Mouse (Mus musculus) neural tube, embryonic 11.5 days (tissue): ENCODE data around the gene Tle6. TPM values are rescaled to one million over a fixed set of nuclear protein-coding genes. Genes with fewer than 3 reads are reported as not detected.

Source experiments
- ATAC-seq: fragments of 200-750 bp; cut with Nextera tagmentation; 2 replicates; pipeline ENCODE4 v1.8.0; 2017; ENCODE audit warnings: moderate number of reproducible peaks, mild to moderate bottlenecking, moderate TSS enrichment, moderate library complexity; ENCODE audit not compliant: insufficient read depth, low FRiP score, low TSS enrichment
- DNase-seq: peaks from one replicate; pipeline ENCODE4 v3.0.0-alpha.2; 2015; ENCODE audit warnings: low spot score
- H3K27ac ChIP-seq: fragments of 300-500 bp; sonication (generic); 2 replicates; pipeline ENCODE4 v1.5.1; 2014; ENCODE audit warnings: low read depth, mild to moderate bottlenecking, low read length
- H3K27me3 ChIP-seq: fragments of 300-500 bp; sonication (generic); 2 replicates; pipeline ENCODE4 v1.6.1; 2014; ENCODE audit warnings: mild to moderate bottlenecking, low read length, mixed read lengths; ENCODE audit not compliant: control insufficient read depth, insufficient read depth
- H3K36me3 ChIP-seq: fragments of 300-500 bp; sonication (generic); 2 replicates; pipeline ENCODE4 v1.6.1; 2014; ENCODE audit warnings: mild to moderate bottlenecking, low read length, moderate library complexity, mixed read lengths; ENCODE audit not compliant: control insufficient read depth, insufficient read depth
- H3K4me1 ChIP-seq: fragments of 300-500 bp; sonication (generic); 2 replicates; pipeline ENCODE4 v1.6.1; 2014; ENCODE audit warnings: low read length, mixed read lengths; ENCODE audit not compliant: control insufficient read depth, insufficient read depth
- H3K4me2 ChIP-seq: fragments of 300-500 bp; sonication (generic); 2 replicates; pipeline ENCODE4 v1.6.1; 2014; ENCODE audit warnings: low read depth, mild to moderate bottlenecking, moderate library complexity
- H3K4me3 ChIP-seq: fragments of 300-500 bp; sonication (generic); 2 replicates; pipeline ENCODE4 v1.5.1; 2014; ENCODE audit warnings: low read depth, low read length
- H3K9ac ChIP-seq: fragments of 300-500 bp; sonication (generic); 2 replicates; pipeline ENCODE4 v1.6.1; 2014; ENCODE audit warnings: mild to moderate bottlenecking, low read length
- H3K9me3 ChIP-seq: fragments of 300-500 bp; sonication (generic); 2 replicates; pipeline ENCODE4 v1.6.1; 2016; ENCODE audit warnings: low read length; ENCODE audit not compliant: control insufficient read depth
- WGBS: fragments of 180-500 bp; shearing (Covaris S2); extraction: QIAGEN DNeasy Blood & Tissue Kit; methylation state at CpG from one replicate; pipeline ENCODE4 v1.1.7; 2014; 5-methylcytosine and 5-hydroxymethylcytosine counted together
- polyA plus RNA-seq: library from polyadenylated mRNA; unstranded; fragments of >200 nt; fragmentation: Nextera tagmentation; extraction: Ambion mirVana; gene quantifications from 2 replicates; pipeline ENCODE4 v1.2.1, GENCODE M21; 2014

The Tle6 gene
- polyA plus RNA-seq, 1 experiment from 2014 or later: 6.4 TPM

DNA sequence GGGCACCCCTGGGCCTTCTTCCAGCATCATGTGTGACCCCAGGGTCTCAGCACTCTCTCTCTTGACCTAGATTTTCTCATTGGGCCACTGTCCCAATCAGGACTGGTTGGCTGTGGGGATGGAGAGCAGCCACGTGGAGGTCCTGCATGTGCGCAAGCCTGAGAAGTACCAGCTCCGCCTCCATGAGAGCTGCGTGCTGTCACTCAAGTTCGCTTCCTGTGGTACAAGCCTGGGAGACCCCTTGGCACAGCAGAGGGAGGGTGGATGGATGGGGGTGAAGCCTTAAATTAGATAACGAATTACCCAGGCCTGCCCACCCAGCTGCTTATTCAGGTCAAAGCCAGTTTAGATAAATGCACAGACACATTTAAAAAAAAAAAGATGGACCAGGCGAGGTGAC lies 12.1 kb downstream of the Tle6 start:
- DNase-seq: no peak
- no peak for ATAC-seq
- Histone ChIP-seq H3K4me3 (no peak overlapping the region), H3K4me2 (no peak overlapping the region), H3K27ac (no peak overlapping the region), H3K27me3 (peaks cover 11% of the 10 kb centered on the region; the same call in 1 of the 2 replicates), H3K4me1 (no peaks in the 10 kb centered on the region), H3K9me3 (no peaks in the 10 kb centered on the region), H3K9ac (no peak overlapping the region), H3K36me3 (no peaks in the 10 kb centered on the region)
- 66% methylated on average over 7 of the region's 7 CpGs for WGBS

GRCm38 (mm10) chr10:81583347-81583746 lies 17.5 kb downstream of the Tle6 start:
- DNase-seq (no peak), ATAC-seq (no peak)
- Histone ChIP-seq H3K36me3 (no peaks in the 10 kb centered on the region), H3K27ac (no peak overlapping the region), H3K27me3 (peaks cover 12% of the 10 kb centered on the region; the same call in 1 of the 2 replicates), H3K4me2 (no peak overlapping the region), H3K4me3 (no peak overlapping the region), H3K9me3 (no peaks in the 10 kb centered on the region), H3K4me1 (no peaks in the 10 kb centered on the region), H3K9ac (no peak overlapping the region)
- 47% methylated on average over 6 of the region's 6 CpGs for WGBS

DNA sequence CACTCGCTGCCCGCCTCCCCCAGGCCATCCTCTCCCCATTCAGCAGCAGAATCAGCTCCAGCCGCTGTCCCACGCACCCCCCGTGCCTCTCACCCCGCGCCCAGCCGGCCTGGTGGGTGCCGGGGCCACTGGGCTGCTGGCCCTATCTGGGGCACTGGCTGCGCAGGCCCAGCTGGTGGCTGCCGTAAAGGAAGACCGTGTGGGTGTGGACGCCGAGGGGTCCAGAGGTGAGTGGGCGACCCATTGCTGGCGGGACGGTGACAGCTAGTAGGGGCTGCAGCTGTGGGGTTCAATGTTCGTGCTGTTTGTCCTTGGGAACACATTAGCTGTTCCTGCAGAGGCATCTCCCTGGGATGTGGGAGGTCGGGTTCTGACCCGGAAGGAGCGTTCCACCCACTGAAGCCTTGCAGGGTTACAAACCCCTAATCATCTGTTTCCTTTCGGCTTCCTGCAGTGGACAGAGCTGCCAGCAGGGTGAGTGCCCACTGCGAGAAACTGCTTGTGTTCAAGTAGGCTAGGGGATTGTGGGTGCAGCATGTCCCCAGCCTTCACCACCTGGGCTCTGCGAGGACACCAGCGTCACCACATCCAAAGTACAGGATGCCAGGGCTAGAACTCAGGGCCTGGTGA lies 20.3 kb downstream of the Tle6 start:
- H3K9ac ChIP-seq: no peak overlapping the region
- no peak overlapping the region for H3K27ac ChIP-seq
- H3K9me3 ChIP-seq: no peaks in the 10 kb centered on the region
- H3K27me3 ChIP-seq: peaks cover 19% of the 10 kb centered on the region
- 57% methylated on average over 25 of the region's 25 CpGs for WGBS
- H3K4me2 ChIP-seq: no peak overlapping the region
- no peak for ATAC-seq
- peaks cover under 1% of the 10 kb centered on the region; the same call in 1 of the 2 replicates for H3K4me1 ChIP-seq
- DNase-seq: no peak
- H3K4me3 ChIP-seq: no peak overlapping the region
- H3K36me3 ChIP-seq: no peaks in the 10 kb centered on the region

DNA sequence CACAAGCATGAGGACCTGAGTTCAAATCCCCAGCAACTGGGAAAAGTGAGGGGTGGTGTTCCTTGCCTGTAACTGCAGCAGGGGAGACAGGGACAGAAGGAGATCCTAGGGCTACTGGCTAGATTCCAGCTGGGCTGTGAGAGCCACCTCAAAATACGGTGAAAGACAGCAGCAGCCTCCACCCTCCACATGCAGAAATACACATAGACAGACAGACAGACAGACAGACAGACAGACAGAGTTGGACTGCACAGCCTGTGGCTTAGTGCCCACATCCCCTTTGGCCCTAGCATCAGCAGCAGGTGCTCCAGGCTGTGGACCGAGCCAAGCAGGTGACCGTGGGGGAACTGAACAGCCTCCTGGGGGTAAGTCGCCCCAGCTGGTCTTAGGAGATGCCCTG lies 20.9 kb downstream of the Tle6 start:
- ATAC-seq: no peak
- Histone ChIP-seq H3K4me2 (no peak overlapping the region), H3K27ac (no peak overlapping the region), H3K9ac (no peak overlapping the region), H3K27me3 (peaks cover 19% of the 10 kb centered on the region), H3K9me3 (no peaks in the 10 kb centered on the region), H3K4me1 (peaks cover 6% of the 10 kb centered on the region; the same call in 1 of the 2 replicates), H3K4me3 (no peak overlapping the region), H3K36me3 (no peaks in the 10 kb centered on the region)
- DNase-seq: no peak
- WGBS: 79% methylated on average over 4 of the region's 4 CpGs

DNA sequence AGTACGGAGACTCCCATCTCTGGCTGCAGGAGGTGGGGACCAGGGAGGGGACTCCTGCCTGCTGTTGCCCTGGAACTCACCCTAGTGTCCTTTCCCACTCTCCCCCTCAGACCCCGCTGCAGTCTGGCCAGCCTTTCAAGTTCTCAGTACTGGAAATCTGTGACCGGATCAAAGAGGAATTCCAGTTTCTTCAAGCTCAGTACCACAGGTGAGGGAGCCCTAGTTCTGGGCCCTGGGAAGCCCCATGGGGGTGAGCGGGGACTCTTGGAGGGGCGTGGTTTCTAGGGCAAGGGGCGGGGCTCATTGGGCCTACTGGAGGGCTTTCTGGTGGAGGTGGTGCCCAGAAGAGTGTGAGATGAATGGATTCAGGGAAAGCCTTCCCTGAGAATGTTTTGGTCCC lies 25.2 kb downstream of the Tle6 start:
- Histone ChIP-seq H3K27me3 (peaks cover 48% of the 10 kb centered on the region), H3K4me3 (peak overlapping the region; percentile 41), H3K9me3 (no peaks in the 10 kb centered on the region), H3K9ac (peak overlapping the region; percentile 56), H3K4me1 (peaks cover 17% of the 10 kb centered on the region), H3K27ac (no peak overlapping the region), H3K36me3 (no peaks in the 10 kb centered on the region), H3K4me2 (peak overlapping the region; percentile 65)
- DNase-seq (no peak), ATAC-seq (no peak)
- WGBS: 2% methylated on average over 6 of the region's 6 CpGs

DNA sequence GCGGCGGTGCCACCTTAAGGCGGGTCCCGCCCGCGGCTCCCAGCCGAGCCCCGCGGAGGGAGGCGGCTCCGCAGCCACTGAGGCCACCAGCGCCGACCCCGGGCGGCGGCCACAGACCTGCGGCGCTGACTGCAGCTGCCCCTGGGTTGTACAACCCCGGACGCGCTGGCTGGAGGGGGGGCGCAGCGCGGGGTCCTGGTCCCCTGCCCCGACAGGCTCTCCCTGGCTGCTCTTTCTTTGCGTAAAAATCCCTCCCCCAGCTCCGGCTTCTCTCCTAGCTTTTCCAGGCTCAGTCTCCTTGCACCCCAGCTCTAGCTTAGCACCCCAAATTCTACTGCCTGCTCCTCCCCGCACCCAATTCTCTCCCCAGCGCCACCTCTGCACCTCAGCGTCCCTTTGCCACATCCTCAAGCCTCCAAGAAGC lies 25.7 kb downstream of the Tle6 start:
- ATAC-seq: no peak
- no peaks in the 10 kb centered on the region for H3K9me3 ChIP-seq
- peak overlapping the region; percentile 65 for H3K4me2 ChIP-seq
- peaks cover 46% of the 10 kb centered on the region for H3K27me3 ChIP-seq
- under 1% methylated on average over 30 of the region's 30 CpGs for WGBS
- H3K27ac ChIP-seq: no peak overlapping the region
- peaks cover 21% of the 10 kb centered on the region for H3K4me1 ChIP-seq
- DNase-seq: peak; percentile 51
- H3K36me3 ChIP-seq: no peaks in the 10 kb centered on the region
- peak overlapping the region; percentile 41 for H3K4me3 ChIP-seq
- peak overlapping the region; percentile 56 for H3K9ac ChIP-seq

GRCm38 (mm10) chr10:81574081-81575056 lies 26.5 kb downstream of the Tle6 start, which contains the start of gene Tle2:
Tle2 (plus strand) TSS chr10:81574561.
- no peak for ATAC-seq
- Histone ChIP-seq H3K4me1 (peaks cover 24% of the 10 kb centered on the region), H3K9ac (peak within 1 kb of the TSS; percentile 56), H3K4me2 (peak within 1 kb of the TSS; percentile 65), H3K27me3 (peaks cover 47% of the 10 kb centered on the region), H3K36me3 (no peaks in the 10 kb centered on the region), H3K27ac (no peak within 1 kb of the TSS), H3K4me3 (peak within 1 kb of the TSS; percentile 41), H3K9me3 (no peaks in the 10 kb centered on the region)
- DNase-seq: no peak
- WGBS: 26% methylated on average over 10 of the region's 10 CpGs

GRCm38 (mm10) chr10:81572975-81573374 lies 27.9 kb downstream of the Tle6 start:
- DNase-seq (no peak), ATAC-seq (no peak)
- Histone ChIP-seq H3K36me3 (no peaks in the 10 kb centered on the region), H3K4me2 (no peak overlapping the region; the same call in 1 of the 2 replicates), H3K27ac (no peak overlapping the region), H3K4me1 (peaks cover 35% of the 10 kb centered on the region), H3K27me3 (peaks cover 47% of the 10 kb centered on the region), H3K9ac (no peak overlapping the region), H3K9me3 (no peaks in the 10 kb centered on the region), H3K4me3 (no peak overlapping the region)
- 7% methylated on average over 9 of the region's 9 CpGs for WGBS
